Mouse (Mus musculus) embryo, embryonic 10 days (tissue): ENCODE measurements around the gene Il34.

Source experiments
- DNase-seq: peaks from one replicate; pipeline ENCODE4 v3.0.0-alpha.2; 2015; ENCODE audit warnings: low spot score

The Il34 gene

GRCm38 (mm10) chr8:110805669-110806068 is at the start of gene Il34:
Gene Il34 (minus strand): TSS chr8:110805924.
- no peak for DNase-seq

DNA sequence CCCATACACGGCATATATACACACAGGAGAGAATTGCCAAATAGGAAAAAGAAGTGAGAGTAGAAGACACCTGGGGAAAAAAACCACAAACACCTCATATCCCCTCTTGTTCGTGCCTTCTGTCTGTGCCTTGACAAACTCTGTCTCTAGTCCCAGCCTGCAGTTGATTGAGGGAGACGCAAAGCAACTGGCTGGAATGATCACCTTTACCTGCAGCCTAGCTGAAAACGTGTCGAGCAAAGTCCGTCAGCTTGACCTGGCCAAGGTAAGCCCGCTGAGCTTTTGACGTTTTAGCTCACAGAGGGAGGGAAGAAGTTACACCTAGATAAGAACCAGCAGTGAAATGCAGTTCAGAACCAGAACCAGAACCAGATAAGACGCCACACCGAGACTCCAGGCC is 45.5 kb upstream of the Il34 start:
- no peak for DNase-seq

GRCm38 (mm10) chr8:110847645-110848495 is 42.1 kb upstream of the Il34 start:
- no peak for DNase-seq

DNA sequence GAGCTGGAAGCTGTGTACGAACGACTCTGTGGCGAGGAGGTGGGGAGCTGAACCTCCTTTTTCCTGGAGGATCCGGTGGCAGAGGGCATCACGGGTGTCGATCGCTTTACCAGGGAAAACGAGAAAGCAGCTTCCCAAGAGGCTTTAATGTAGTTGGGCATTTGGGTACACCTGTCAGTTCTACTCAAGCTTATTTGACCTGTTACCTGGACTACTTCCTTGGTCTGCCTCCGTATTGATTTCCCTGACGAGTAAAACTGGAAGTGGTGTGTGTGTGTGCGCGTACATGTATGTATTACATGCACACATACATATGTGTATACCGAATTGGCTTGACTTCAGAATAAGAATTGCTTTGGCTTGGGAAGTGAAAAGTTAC is 41.4 kb upstream of the Il34 start:
- no peak for DNase-seq

DNA sequence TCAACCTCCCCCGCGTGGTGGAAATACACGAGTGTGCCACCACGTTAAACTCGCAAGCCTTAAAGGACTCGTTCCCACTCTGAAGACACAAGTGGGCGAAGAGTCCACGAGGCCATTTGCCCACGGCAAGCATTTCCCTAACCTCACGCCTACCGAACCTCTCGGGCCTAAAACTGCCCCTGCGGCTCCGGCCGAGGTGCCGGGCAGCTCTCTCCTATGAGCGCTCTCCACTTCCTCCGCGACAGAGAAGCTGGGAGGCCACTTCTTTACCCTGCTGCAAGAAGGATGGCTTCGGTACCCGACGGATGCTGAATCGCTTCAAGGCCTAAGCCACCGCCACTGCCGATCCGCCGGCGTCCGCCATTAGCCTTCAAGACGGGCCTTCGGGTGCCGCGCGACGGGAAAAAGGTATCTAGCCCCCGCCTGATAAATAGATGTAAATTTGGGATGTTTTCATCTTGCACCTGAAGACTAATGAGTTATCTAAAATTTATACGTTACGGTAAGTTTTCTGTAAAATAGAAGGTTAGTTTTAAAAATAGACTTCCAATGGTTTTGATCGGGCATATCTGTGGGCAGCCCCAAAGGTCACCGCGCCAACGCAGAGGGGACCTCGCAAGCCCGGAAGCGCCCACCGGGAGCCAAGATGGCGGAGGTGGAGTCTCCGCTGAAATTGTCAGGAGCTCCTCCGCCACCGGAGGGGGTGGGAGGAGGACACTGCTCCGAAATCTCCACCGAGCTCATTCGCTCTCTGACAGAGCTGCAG is 40.9 kb upstream of the Il34 start, which contains the start of the genes Cog4 and Sf3b3:
Gene Cog4 (plus strand): TSS at position 196 of the 766 bp plus-strand sequence.
Gene Sf3b3 (minus strand): TSS at position 383 of the 766 bp plus-strand sequence.
- peak; percentile 87 for DNase-seq

DNA sequence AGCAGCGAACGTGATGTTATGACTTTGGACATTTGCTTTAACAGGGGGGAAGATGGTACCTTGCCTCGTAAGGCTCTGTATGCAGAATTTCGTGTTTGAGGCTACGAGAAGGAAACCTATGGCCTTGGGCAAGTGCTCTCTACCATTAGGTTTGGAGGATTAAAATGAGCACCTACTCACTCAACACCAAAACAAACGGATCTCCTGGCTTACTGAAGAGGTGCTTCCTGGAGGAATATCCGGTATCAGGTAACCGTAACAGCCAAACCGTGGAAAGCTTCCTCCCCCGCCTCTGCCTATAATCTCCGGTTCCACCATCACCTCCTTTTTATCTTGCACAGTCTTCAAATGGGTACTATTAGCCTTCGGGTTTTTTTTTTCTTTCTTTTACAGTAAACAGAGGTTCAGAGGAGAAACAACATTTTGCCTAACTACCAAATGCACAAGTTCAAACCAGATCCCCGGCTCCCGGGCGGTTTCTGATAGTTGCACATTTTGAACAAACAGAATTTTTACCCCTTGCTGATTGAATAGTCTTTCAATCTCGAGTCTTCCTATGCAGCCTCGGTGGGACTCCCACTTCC is 40.2 kb upstream of the Il34 start:
- DNase-seq: peak; percentile 28

DNA sequence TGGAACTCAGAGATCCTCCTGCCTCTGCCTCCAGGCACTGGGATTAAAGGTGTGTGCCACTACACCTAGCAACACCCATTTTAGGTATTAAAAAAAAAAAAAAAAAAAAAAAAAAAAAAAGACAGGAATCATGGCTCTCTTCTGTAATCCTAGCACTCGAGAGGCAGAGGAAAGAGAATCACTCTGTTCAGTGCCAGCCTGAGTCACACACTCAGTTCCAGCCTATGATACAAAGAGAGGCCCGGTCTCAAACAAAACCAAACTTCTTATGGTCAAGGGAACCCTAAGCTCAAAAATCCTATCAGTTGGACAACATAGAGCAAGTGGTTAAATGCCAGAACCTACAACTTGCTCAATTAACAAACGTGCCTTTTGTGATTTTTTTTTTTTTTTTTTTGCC is 39.2 kb upstream of the Il34 start:
- DNase-seq: no peak

DNA sequence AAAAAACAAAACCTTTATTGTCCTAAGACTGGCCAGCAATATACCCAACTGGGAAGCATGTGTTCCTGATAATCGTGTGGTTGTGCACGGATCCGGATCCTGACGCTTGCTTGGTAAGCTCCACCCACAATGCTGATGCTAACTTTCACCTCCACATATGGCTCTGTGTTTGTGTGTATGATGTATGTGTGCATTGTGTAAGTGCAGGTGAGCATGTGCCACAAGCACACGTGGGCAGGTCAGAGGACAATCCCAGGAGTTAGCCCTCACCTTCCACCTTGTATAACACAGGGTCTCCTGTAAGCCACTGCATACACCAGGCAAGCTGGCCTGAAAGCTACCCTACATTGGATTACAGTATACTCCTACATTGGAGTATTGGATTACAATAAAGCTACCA is 37.5 kb upstream of the Il34 start:
- DNase-seq: no peak

GRCm38 (mm10) chr8:110842012-110842574 is 36.4 kb upstream of the Il34 start:
- no peak for DNase-seq

- DNase-seq: no peak
These were observed 26.2 kb upstream of the Il34 start for GRCm38 (mm10) chr8:110831956-110832355.

GRCm38 (mm10) chr8:110828511-110828910 is 22.8 kb upstream of the Il34 start:
- no peak for DNase-seq

DNA sequence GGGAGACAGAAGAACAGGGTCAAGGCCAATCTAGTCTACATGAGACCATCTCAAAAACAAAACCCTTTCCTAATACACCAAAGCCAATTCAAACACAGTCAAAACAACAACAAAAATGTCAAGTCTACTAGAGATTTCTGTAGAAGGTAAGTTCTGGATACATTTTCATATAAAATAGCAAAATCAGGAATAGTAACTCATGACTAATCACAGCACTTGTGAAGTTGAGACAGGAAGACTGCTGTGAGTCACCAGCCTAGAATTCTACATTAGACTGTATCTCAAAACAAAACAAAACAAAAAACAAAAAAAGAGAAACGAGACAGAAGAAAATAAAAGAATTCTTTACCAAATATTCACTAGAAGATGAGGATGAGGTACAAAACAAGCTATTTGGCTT is 19.1 kb upstream of the Il34 start:
- DNase-seq: no peak

DNA sequence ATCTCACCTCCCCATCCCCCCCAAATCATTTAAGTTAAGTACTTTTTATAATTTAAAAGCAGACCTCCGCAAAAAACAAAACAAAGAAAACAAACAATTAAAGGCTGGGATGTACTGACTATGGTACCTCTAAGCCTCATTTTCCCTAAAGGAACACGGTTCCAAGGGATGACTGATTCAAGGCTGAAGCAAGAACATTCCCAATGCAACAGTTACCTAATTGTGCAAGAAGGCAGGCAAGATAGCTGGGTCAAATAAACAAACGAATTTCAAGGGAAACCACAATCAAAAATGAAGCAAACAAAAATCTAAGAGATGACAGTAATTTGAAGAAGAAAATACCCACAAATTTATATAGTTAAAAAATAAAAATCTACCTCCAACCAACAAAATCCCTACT is 16.2 kb upstream of the Il34 start:
- no peak for DNase-seq

GRCm38 (mm10) chr8:110820257-110820656 is 14.5 kb upstream of the Il34 start:
- no peak for DNase-seq

DNA sequence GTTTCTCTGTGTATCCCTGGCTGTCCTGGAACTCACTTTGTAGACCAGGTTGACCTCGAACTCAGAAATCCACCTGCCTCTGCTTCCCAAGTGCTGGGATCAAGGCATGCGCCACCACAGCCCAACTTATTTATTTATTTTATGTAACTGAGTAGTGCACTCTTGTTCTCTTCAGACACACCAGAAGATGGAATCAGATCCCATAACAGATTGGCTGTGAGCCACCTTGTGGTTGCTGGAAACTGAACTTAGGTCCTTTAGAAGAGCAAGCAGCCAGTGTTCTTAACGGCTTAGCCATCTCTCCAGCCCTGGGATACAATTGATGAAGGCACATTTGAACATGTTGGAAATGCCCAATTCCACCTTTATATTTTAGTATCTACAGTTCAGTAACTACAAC is 12.9 kb upstream of the Il34 start:
- DNase-seq: no peak

- no peak for DNase-seq
These were observed 11.3 kb upstream of the Il34 start for GRCm38 (mm10) chr8:110816990-110817389.

DNA sequence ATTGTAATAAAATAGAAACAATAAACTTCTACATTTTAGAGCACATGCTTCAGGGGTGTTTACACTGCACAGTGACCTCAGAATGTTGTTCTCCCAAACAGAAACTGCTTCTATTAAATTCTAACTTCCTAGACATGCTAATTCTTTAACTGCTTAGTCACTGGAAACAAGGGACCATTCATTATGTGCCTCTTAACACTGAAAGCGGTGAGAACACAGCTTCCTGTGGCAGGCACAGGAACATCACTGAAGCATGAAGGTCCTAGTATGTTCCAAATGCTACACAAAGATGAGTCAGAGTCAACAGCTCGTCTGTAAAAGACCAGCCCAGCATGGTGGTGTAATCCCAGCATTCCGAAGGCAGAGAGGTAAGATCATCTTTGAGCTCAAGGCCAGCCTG is 9.6 kb upstream of the Il34 start:
- no peak for DNase-seq

DNA sequence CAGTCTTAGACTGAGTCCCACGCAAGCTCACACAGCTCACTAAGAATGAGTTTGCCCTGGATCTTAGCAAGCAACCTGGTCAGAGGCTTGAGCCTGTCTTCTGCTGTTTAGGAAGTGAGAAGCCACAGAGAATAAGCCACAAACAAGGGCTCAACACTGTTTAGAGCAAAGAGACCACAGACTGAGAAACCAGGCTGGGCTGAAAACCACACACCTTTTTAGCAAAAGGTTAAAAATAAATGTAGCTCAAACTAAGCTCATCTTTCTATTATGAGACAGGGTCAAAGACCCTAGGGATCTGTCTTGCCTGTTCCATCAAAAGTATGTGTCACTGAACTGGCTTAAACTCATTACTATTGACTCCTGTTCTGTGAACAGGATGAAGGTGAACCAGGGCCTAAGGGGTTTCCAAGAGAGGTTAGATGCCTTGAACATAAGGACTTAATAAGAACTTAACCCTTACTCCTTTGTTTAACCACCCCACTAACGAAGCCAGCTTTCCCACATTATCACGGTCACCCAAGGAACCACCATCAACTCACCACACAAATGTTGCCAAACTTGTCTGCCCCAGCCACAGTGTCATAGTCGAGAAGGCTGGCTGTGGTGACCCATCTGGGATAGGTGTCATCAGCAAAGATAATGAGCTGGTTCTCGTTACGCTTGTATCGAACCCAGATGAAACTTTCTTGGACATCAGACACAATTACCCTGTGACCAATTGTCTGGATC is 7.5 kb upstream of the Il34 start:
- DNase-seq: no peak

- DNase-seq: no peak
These were observed 6.8 kb upstream of the Il34 start for GRCm38 (mm10) chr8:110812349-110813080.

DNA sequence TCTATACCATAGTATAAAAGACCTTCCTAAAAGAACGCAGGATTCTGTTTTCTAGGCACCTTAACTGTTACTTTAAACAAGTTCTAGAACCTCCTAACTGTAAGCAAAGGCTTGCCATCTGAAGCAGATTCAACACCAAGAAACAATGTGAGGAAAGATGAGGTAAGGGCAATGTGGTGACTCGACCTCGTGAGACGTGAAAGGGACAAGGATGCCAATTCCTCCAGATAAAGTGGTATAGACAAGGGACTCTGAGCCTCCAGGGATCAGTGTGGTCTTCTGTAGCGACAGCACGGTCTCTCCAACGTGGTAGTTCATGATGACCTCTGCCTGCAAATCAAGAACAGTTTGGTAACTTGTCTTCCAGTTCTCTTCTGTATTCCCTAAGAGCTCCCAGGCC is 6.1 kb upstream of the Il34 start:
- DNase-seq: no peak

DNA sequence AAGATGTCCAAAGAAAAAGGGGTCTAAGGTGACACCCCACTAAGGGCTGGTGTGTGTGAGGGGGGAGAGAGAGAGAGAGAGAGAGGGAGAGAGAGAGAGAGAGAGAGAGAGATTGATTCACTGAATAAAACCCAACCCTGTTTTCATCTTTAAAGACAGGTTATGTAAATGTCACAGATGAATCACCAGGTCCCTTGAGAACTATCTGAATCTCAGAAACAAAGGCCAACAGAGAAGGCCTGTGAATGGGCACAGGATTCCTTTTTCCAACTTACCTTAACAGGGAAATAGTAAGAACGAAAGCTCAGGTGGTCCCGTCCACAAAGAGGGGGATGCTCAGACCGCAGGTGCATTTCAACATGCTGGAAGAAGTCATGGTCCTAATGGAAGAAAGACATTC is 5.4 kb upstream of the Il34 start:
- DNase-seq: no peak
